Mouse (Mus musculus): ENCODE measurements at regions not wholly inside any gene's neighbourhood (a gene's known extent, or its start where the extent isn't known, plus 50 kb on each side); places are given as distances from the start of the nearest gene placed in this dataset.

DNA sequence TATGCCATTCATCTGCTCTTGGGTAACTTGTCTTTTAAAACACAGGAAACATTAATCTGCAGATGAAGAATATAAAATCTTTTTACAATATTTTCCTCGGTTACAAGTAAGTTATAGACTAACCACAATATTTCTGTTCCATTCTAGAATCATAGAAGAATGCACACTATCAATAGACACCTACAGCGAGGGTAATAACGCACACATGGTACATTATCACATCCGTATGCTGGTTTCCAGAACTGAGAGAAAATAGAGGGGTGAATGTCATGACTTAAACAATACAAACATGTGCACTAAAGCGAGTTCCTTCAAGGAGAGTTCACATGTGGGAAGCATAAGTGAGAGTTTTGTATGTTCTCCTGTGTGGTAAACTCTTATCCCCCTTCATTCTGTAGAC lies 641.3 kb downstream of the Fat4 start:
- no peak for TF ChIP-seq CTCF (IDR thresholded peaks at IDR 0.05; ENCODE audit: control insufficient read depth, insufficient read depth, insufficient replicate concordance, low read depth, low read length)
- no peak for TF ChIP-seq POLR2A (IDR thresholded peaks at IDR 0.05; ENCODE audit: control insufficient read depth, low read depth, low read length)

Measured in testis, adult 2 months (tissue).